Mouse (Mus musculus): ENCODE measurements around the gene Gabrb2. TPM values are rescaled to one million over a fixed set of nuclear protein-coding genes. Genes with fewer than 3 reads are reported as not detected.

Gabrb2 gene
- 0.06 TPM in 1 of 2 replicates, not detected in the other for polyA plus RNA-seq (2015; fragmentation: Nextera tagmentation; extraction: Ambion mirVana)

DNA sequence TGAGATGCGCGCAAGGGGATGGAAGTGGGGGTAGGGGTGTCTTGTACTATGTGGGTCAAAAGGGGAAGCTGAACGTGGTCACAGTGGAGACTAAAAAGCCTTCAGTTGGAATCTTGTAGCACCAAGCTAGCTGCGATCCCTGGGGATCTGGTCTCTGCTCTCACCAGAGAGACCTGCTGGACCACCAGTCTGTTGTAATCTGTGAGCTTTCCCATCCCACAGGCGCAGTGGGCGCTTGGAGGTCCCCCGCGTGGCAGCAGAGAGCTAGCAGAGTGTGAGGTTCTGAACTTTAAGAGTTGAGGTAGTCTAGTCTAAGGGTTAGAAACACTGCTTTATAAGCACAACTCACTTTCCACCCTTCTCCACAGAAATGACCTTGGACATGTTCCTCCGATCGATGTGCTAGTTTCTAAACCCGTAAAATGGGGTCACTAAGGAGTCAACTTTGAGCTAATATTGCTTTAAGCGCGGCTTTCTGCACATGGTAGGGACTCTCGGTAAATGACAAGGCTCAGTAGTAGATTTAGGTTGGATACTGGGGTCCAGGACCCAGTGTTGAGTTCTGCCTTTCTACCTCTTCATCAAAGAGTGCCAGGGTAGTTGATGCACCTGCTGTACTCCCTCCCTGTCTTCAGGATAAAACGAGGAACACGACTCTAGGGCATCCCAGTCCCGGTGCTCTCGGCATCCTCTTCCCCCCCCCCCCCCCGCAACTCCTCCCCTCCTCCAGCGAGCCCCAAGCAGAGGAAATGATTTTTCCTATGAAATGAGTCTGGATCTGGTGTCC lies at the start of gene Gabrb2:
Gabrb2 (plus strand) TSS at position 762 of the 787 bp plus-strand sequence.
- DNase-seq (ENCODE audit: low spot score) = no peak

- DNase-seq (ENCODE audit: low spot score) = no peak
Observed at GRCm38 (mm10) chr11:42378983-42379382, 40.6 kb upstream of the Gabrb2 start.

DNA sequence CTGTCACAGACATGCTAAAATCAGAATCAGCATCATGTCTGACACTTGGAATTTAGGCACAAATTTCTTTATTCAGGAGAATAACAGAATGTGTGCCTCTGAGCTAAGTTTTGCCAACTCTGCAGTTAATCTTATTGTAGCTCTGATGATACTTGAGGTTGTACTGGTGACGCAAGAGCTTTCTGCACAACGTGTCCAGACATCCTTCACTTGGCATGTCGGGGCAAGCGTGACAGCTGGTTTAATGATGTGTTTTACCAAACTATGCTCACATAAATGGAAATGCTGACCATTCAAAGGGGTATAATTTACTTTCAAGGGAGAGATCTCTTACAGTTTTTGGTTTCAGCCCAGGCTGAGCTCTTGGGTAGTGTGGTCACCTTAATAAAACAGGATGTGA lies 33.1 kb upstream of the Gabrb2 start:
- DNase-seq (ENCODE audit: low spot score) = no peak

DNA sequence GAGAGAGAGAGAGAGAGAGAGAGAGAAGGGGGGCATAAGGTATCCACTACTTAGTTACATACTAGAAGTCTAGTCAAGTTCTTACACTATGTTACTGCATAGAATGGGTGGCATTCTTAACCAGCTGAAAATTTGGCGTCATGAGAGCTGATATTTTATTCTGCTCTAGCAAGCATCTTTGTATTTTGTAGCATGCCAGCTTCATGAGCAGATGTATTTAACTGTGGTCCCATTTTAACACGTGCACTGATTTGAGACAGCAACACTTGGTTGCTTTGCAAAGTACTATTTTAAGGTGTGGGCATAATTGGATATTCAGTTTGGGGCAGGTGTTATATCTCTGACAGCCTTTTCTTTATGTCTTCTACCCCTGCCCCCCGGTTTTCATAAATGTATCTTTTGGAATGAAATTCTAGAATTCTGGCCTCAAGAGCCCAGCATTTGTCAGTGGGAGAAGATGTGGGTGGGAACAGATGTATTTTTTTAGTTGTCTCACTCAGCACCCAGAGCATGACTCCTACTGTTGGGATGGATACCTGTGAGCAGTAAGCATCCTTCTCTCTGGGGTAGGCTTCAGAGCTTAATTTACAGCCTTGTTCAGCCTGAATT lies 28.8 kb upstream of the Gabrb2 start:
- no peak for DNase-seq (ENCODE audit: low spot score)

DNA sequence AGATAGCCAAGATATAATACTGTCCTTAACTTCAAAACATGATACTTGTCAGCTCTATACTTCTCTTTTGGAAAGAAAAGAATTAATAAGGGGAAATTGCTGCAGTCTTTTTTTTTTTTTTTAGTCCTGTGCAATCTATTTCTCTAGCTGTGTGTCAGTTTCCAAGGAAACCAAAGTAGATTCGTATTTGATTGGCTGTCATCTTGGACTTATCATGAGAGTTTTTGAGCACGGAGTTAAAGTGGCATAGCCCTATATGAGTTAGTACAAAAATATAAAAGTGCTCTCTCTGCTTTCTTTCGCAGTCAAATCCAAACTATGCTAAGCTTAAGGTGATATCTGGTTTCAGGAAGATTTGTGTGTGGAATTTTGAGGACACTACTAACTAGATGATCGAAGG lies 26.1 kb upstream of the Gabrb2 start:
- no peak for DNase-seq (ENCODE audit: low spot score)

GRCm38 (mm10) chr11:42419791-42420633 lies 455 bp downstream of the Gabrb2 start:
- no peak for DNase-seq (ENCODE audit: low spot score)

- DNase-seq (ENCODE audit: low spot score) = no peak
Observed at GRCm38 (mm10) chr11:42420634-42421470, 1.3 kb downstream of the Gabrb2 start.

DNA sequence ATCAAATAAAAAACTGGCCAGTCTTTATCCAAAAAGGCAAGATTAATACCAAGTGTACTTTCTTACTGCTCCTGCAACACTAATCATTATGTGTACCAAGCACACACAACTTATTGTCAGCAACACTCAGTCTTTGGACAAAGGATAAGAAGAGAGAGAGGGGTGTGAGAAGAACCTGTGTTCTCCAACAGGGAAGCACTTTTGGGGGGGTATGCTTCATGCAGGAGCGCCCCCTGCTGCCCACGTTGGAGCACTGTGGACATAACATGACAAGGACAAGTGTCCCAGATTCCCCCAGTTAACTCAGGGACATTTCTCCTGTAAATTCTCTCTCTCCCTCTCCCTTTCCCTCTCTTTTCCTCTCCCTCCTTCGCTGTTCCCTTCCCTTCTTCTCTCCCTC lies 3.7 kb downstream of the Gabrb2 start:
- no peak for DNase-seq (ENCODE audit: low spot score)

DNA sequence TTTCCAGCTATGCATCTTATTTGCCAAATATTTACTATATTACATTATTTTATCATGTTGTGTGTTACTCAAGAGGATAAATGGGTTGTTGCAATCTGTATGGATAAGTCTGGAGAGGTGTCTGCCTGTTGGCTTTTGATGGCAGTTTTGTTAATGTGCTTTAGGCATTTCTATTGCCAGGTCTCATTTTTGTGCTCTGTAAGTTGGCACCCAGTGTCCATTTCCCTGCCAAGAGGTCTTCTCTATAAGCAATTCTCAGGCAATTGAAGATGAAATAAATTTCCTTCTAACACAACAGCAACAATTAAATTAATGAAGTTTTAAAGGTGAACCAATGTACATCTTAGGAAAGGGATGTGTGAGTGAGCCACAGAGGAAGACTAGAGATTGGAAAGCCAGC lies 11.9 kb downstream of the Gabrb2 start:
- DNase-seq (ENCODE audit: low spot score) = no peak

DNA sequence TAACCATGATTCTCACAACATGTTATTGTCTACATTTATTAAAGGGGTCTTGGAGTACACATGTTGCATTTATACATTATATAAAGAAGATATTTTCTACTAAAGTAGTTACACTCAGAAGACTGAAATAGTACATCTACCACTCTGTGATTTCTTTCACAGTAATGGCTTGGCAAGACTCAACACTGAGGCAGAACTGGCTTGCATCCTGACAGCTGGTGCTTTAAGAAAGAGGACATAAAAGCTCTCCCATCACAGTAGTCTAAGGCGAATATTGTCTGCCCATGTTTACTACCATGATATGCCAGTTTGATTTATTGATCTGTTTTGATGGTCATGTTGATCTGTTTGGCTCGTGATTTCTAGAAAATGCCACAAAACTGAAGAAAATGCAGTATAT lies 19.4 kb downstream of the Gabrb2 start:
- no peak for DNase-seq (ENCODE audit: low spot score)

- DNase-seq (ENCODE audit: low spot score) = no peak
Observed at GRCm38 (mm10) chr11:42443641-42444040, 24.1 kb downstream of the Gabrb2 start.

DNA sequence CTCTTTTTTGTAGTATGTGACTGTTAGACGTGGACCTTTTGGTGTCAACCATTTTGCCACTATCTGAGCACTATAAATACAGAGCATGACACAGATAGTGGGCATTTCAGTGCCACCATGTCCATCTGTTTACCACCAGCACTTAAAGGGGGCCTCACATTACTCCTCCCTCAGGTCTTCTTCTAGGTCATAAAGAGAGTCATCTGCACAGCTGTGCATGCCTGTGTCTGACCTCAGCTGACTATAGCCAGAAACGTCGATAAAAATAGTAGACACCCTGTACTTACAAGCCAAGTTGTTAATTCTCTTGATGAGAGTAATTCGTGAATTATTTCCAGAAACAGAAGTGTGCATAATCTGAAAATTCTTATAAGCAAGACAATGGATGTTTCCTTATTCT lies 29.4 kb downstream of the Gabrb2 start:
- no peak for DNase-seq (ENCODE audit: low spot score)

DNA sequence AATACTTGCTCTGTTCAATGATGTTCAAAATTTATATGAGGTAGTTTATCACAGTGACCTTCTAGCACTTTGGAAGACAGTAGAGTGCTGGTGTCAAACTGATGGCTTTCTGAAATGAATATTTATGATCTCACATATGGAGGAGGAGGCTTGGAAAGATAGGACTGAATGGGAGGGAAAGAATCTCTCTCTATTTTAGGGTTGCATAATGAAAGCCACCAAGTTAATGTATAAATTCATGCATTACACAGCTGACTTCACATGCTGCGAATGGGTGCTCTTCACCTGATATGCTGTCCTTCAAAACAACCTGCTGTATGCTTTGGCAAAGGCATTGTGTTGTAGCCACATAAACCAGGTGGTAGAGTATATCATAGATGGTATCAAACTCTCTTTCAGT lies 44.6 kb downstream of the Gabrb2 start:
- DNase-seq (ENCODE audit: low spot score) = no peak

DNA sequence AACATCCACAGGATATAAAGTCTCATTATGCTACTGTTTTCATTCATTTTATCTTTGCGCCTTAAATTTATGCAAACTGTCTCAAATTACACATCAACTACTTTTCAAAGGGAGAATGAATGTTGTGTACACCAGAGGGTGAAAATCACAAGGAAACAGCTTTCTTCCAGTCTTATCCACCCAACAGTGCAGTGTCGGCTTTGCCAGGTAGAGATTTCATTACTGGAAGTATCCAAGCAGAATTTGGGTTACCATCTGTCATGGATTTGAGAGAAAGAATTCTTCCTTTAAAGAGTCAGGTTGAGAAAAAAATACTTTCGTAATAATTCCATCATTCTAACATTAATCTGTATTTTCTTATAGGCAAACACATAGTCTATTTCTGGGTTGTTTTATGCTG lies 48.8 kb downstream of the Gabrb2 start:
- no peak for DNase-seq (ENCODE audit: low spot score)

GRCm38 (mm10) chr11:42474523-42474922 lies 55.0 kb downstream of the Gabrb2 start:
- no peak for DNase-seq (ENCODE audit: low spot score)

DNA sequence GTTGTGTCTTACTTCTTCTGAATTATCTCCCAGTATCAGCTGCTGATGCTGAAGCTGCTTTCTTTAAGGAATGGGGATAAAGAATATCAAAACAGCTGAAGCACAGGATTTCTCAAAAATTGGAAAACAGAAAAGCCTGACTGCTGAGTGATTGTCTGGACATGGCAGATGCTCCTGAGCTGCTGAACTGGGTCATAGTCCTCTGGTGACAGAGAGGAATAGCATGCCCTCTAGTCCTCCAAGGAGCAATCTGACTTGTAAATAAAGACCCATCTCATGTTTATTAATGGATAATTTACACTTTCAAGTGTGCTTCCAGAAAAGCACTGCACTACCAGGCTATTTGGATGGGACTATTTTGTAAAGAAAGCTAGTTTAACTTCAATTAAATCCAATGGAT lies 68.1 kb downstream of the Gabrb2 start:
- DNase-seq (ENCODE audit: low spot score) = no peak

- DNase-seq (ENCODE audit: low spot score) = no peak
Observed at GRCm38 (mm10) chr11:42501166-42501565, 81.6 kb downstream of the Gabrb2 start.

- no peak for DNase-seq (ENCODE audit: low spot score)
Observed at GRCm38 (mm10) chr11:42505436-42505835, 85.9 kb downstream of the Gabrb2 start.

DNA sequence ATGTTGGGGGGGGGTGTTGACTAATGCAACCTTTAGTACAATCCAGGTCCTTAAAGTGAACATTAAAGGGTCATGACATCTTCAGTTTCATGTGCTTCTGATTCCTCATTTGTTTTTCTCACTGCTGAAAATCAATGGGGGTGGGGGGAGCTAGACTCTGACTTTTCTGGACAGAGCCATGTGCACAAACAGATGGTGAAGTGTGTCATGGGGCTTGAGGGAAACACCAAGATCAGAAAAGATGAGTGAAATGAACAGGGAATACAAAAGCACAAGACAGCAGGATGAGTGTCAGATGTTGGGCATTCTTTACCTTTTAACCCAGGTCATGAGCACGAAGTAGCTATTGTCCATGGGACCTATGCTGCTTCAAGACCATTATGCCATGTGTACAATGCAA lies 86.4 kb downstream of the Gabrb2 start:
- DNase-seq (ENCODE audit: low spot score) = no peak

DNA sequence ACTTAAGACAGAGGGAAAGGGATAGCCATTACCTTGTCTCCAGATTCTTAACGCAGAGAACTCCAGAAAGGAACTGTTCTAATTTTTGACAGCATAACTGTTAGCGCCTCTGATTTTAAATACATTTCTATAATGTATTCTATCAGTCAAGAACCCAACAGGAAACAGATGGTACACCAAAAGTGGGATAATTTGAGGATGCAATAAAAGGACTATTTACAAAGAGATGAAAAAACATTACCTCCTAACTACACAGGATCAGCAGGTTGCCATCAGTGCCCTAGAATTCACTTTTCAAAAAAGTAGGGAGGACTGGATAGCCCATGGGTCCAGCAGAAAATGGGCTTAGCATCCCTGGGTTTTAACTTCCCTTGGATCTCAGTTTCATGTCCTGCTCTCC lies 102.4 kb downstream of the Gabrb2 start:
- no peak for DNase-seq (ENCODE audit: low spot score)

DNA sequence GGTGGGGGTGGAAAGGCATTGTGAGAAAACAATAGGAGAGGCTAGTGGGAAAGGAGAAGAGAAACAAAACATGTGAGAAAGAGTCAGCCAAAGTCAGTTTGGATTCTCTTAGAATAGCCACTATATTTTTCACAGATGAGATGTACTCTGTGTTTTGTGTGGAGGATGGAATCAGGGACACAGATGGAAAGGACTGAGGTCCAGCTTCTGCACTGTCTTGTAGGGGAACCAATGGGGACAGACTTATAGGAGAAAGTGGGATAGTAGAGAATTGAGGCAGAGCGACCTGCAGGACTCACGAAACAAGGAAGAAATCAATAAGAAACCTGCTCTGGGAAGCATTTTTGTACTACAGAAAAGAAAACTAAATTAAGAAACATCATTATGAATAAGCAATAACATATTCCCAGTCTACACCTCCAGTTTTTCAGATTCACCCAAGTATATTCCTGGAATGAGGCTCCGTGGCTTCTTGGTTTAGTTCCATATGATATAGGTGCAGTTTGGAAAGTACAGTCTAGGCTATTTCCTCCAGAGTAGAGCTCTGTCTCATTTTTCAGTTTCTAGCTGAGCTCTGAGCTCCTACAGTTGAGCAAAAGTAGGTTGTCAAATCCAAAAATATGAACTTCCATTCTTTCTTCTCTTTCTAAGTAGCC lies 108.8 kb downstream of the Gabrb2 start:
- no peak for DNase-seq (ENCODE audit: low spot score)
